Mouse (Mus musculus) lung, postnatal 0 days (tissue): ENCODE data around the gene E4f1. TPM values are rescaled to one million over a fixed set of nuclear protein-coding genes. Genes with fewer than 3 reads are reported as not detected.

ENCODE experiments used
- ATAC-seq: fragments of 200-750 bp; cut with Nextera tagmentation; 2 replicates; pipeline ENCODE4 v1.8.0; 2017; ENCODE audit warnings: moderate library complexity
- DNase-seq: peaks from one replicate; pipeline ENCODE4 v3.0.0-alpha.2; 2016; ENCODE audit warnings: low spot score
- H3K27ac ChIP-seq: fragments of 300-500 bp; sonication (generic); 2 replicates; pipeline ENCODE4 v1.5.1; 2014; ENCODE audit warnings: antibody characterized with exemption, mild to moderate bottlenecking, low read length, mixed read lengths
- H3K27me3 ChIP-seq: fragments of 300-500 bp; sonication (generic); replicated peaks from 2 replicates; pipeline ENCODE4 v1.6.1; 2014; ENCODE audit warnings: low read length, mixed read lengths; ENCODE audit not compliant: insufficient read depth
- H3K36me3 ChIP-seq: fragments of 300-500 bp; sonication (generic); 2 replicates; pipeline ENCODE4 v1.6.1; 2014; ENCODE audit warnings: low read length, mixed read lengths; ENCODE audit not compliant: insufficient read depth
- H3K4me1 ChIP-seq: fragments of 300-500 bp; sonication (generic); 2 replicates; pipeline ENCODE4 v1.6.1; 2014; ENCODE audit warnings: antibody characterized with exemption, low read depth, low read length, mixed read lengths; ENCODE audit not compliant: insufficient read depth
- H3K4me2 ChIP-seq: fragments of 300-500 bp; sonication (generic); replicated peaks from 2 replicates; pipeline ENCODE4 v1.6.1; 2014; ENCODE audit warnings: low read depth, mild to moderate bottlenecking, low read length, moderate library complexity, mixed read lengths
- H3K4me3 ChIP-seq: fragments of 300-500 bp; sonication (generic); 2 replicates; pipeline ENCODE4 v1.5.1; 2014; ENCODE audit warnings: low read depth, low read length
- H3K9ac ChIP-seq: fragments of 300-500 bp; sonication (generic); replicated peaks from 2 replicates; pipeline ENCODE4 v1.6.1; 2014; ENCODE audit warnings: low read depth, mild to moderate bottlenecking
- H3K9me3 ChIP-seq: fragments of 300-500 bp; sonication (generic); 2 replicates; pipeline ENCODE4 v1.6.1; 2016; ENCODE audit warnings: low read length, mixed read lengths
- CTCF ChIP-seq: IDR thresholded peaks from 2 replicates; pipeline ENCODE4 v1.5.1; 2016; ENCODE audit warnings: antibody characterized with exemption, mild to moderate bottlenecking
- EP300 ChIP-seq: IDR thresholded peaks from 2 replicates; pipeline ENCODE4 v1.6.1; 2016; ENCODE audit warnings: antibody characterized with exemption, mild to moderate bottlenecking, control low read depth
- WGBS: fragments of 180-500 bp; shearing (Covaris S2); extraction: QIAGEN DNeasy Blood & Tissue Kit; methylation state at CpG from one replicate; pipeline ENCODE4 v1.1.7; 2014; 5-methylcytosine and 5-hydroxymethylcytosine counted together
- polyA plus RNA-seq: library from polyadenylated mRNA; unstranded; fragments of >200 nt; fragmentation: Nextera tagmentation; extraction: Ambion mirVana; gene quantifications from 2 replicates; pipeline ENCODE4 v1.2.1, GENCODE M21; 2015

The E4f1 gene
- polyA plus RNA-seq, 1 experiment from 2014 or later, result 15.7 TPM

GRCm38 (mm10) chr17:24454218-24454755 is 15.8 kb downstream of the E4f1 start:
- H3K4me2 ChIP-seq, result peak overlapping the region; percentile 64
- under 1% methylated on average over 14 of the region's 14 CpGs for WGBS
- no peak for TF ChIP-seq CTCF
- no peak for TF ChIP-seq EP300
- peak overlapping the region; percentile 96 for H3K27ac ChIP-seq
- H3K36me3 ChIP-seq, result 0 out of 2 replicates have a peak, but pooled peaks cover under 1% of the 10 kb centered on the region
- peak overlapping the region; percentile 83 for H3K9ac ChIP-seq
- H3K4me1 ChIP-seq, result no peaks in the 10 kb centered on the region
- peak; percentile 53 for DNase-seq
- H3K4me3 ChIP-seq, result peak overlapping the region; percentile 83
- no peaks in the 10 kb centered on the region for H3K27me3 ChIP-seq
- no peak for ATAC-seq
- no peaks in the 10 kb centered on the region for H3K9me3 ChIP-seq

DNA sequence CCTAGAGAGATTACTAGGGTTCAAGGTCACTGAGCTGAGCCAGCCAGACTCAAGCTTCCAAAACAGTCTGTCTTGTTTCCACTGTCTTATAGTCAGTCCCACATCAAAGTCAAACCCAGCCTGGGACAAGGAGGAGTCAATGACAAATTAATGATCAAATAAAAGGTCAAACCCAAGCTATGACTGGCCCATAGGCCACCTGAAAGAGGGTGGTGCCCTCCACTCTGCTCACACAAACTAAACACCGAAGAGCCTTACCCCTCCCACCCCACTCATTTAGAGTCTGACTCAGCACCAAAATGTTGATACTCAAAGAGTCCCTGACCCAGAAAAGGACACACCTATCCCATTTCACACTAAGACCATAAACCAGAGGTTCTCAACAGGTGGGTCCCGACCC is 16.7 kb downstream of the E4f1 start:
- no peak overlapping the region for H3K9ac ChIP-seq
- H3K9me3 ChIP-seq, result no peaks in the 10 kb centered on the region
- H3K4me3 ChIP-seq, result no peak overlapping the region
- no peak overlapping the region for H3K4me2 ChIP-seq
- no peaks in the 10 kb centered on the region for H3K4me1 ChIP-seq
- DNase-seq (peak; percentile 27), ATAC-seq (no peak)
- H3K36me3 ChIP-seq, result 0 out of 2 replicates have a peak, but pooled peaks cover 9% of the 10 kb centered on the region
- no peaks in the 10 kb centered on the region for H3K27me3 ChIP-seq
- H3K27ac ChIP-seq, result no peak overlapping the region
- WGBS, result 70% methylated on average over 2 of the region's 2 CpGs
- TF ChIP-seq EP300 (no peak), CTCF (no peak)

- Histone ChIP-seq H3K4me2 (no peak overlapping the region), H3K27ac (no peak overlapping the region), H3K4me1 (no peaks in the 10 kb centered on the region), H3K9me3 (no peaks in the 10 kb centered on the region), H3K4me3 (no peak overlapping the region), H3K9ac (no peak overlapping the region), H3K27me3 (no peaks in the 10 kb centered on the region), H3K36me3 (peaks cover 15% of the 10 kb centered on the region; the same call in 1 of the 2 replicates)
- WGBS, result 97% methylated on average over 6 of the region's 6 CpGs
- ATAC-seq (no peak), DNase-seq (no peak)
- TF ChIP-seq CTCF, result no peak
- no peak for TF ChIP-seq EP300
Measured at GRCm38 (mm10) chr17:24451220-24451619, 18.9 kb downstream of the E4f1 start.

DNA sequence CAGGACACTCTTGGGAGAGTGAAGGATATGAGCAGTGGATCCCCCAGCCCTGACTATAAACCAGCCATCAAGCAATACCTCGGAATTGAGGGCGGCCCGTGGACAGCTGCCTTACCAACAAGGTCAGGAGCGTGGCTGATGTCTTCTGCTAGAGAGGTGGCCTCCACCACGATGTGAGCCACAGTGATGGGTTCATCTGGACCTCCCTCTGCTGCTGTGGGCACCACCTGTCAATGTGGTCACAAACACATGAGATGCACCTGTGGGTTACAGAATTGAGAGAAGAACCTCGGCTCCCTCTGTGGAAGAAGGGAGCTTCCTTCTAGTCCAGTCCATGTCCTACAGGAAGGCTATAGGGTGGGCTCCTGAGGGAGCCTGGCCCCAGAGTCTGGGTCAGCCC is 20.6 kb downstream of the E4f1 start:
- Histone ChIP-seq H3K27me3 (no peaks in the 10 kb centered on the region), H3K9me3 (no peaks in the 10 kb centered on the region), H3K27ac (no peak overlapping the region), H3K4me1 (no peaks in the 10 kb centered on the region), H3K4me2 (no peak overlapping the region), H3K9ac (no peak overlapping the region), H3K4me3 (no peak overlapping the region), H3K36me3 (peaks cover 30% of the 10 kb centered on the region)
- DNase-seq (no peak), ATAC-seq (no peak)
- TF ChIP-seq CTCF, result no peak
- no peak for TF ChIP-seq EP300
- WGBS, result 95% methylated on average over 6 of the region's 6 CpGs

GRCm38 (mm10) chr17:24446590-24446989 is 23.5 kb downstream of the E4f1 start:
- peaks cover 38% of the 10 kb centered on the region for H3K36me3 ChIP-seq
- H3K27ac ChIP-seq, result no peak overlapping the region
- no peak overlapping the region for H3K4me3 ChIP-seq
- no peak overlapping the region for H3K4me2 ChIP-seq
- no peak for DNase-seq
- TF ChIP-seq CTCF (no peak), EP300 (no peak)
- no peak for ATAC-seq
- WGBS, result 93% methylated on average over 8 of the region's 8 CpGs
- H3K27me3 ChIP-seq, result no peaks in the 10 kb centered on the region
- no peak overlapping the region for H3K9ac ChIP-seq
- H3K9me3 ChIP-seq, result no peaks in the 10 kb centered on the region
- no peaks in the 10 kb centered on the region for H3K4me1 ChIP-seq

DNA sequence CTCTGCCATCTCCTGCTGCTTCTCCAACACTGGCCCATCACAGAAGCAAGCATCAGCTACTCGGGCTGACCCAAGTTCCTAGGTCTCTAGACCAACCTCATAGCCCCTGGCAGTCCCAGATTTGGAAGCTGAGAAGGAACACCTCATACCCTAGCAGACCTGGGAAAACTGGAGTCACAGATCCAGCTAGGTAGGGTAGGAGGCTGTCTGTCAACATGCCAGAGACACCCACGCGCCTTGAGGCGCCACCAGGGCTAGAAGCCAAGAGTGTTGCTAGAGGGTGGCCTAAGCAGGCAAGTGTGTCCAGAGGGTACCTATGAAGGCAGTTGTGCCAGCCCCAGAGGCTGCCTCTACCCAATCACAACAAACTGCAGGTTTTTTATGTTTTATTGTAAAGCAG is 26.7 kb downstream of the E4f1 start:
- Histone ChIP-seq H3K9ac (no peak overlapping the region), H3K4me3 (no peak overlapping the region), H3K4me1 (no peaks in the 10 kb centered on the region), H3K27me3 (no peaks in the 10 kb centered on the region), H3K9me3 (no peaks in the 10 kb centered on the region), H3K36me3 (peaks cover 37% of the 10 kb centered on the region), H3K4me2 (no peak overlapping the region), H3K27ac (no peak overlapping the region)
- 77% methylated on average over 4 of the region's 4 CpGs for WGBS
- no peak for TF ChIP-seq CTCF
- no peak for TF ChIP-seq EP300
- DNase-seq (no peak), ATAC-seq (no peak)
